In the genomic region with DNA sequence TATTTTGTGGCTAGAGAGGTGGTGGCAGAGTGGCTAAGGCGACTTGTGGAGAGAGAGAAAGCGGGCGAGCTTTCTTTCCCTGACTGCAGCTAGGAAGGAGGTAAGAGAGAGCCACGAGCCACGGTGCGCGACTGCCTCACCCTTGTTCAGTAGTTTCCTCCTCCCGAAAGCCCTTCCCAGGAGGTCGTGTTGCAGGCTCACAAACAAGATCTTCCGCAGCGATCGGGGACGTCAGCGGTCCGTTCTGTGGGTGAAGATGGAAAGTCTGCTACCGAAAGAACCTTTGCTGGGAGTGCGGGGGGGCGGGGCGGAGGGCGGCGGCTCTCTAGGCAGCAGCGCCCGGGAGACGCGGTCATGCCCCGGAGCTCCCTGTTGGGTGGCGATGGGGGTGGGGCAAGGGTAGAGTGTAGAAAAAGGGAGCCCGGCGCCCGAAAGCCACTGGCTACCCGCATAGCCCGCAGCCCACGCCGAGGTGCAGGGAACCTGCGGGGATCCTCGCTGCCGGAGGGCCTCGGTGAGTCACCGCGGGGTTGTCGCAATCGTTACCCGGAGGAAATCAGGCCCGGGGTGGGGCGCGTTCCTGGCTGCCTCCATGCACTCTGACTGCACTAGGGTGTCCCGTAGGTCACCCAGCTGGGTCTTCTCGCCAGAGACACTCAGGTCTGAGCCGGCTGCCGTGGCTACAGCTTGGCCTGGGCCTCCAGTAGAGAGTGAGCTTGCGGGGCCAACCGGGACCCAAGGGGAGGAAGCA, we compare ENCODE assay signal across 9 mouse cellular contexts. TPM values are rescaled to one million over a fixed set of nuclear protein-coding genes. Genes with fewer than 3 reads are reported as not detected.
A peak's percentile ranks its signal among the peaks of the same experiment; 100 is the strongest.
DNase-seq lines count a peak whose midpoint lies in the region; ATAC-seq lines count a peak whose summit lies in the region.
"Had no signal": no experiment of that assay in that cellular context is flagged by ENCODE, and none has a peak within 500 bp of the region (broad histone marks: within the 10 kb centered on the region; RNA-seq: fewer than 3 reads in every experiment).

No protein-coding gene starts in this region.

- peak overlapping the region; percentile 61 for H3K4me3 ChIP-seq in embryonic facial prominence, embryonic 12.5 days
- H3K4me3 ChIP-seq in heart, embryonic 10.5 days = peak overlapping the region; percentile 89
- H3K4me3 ChIP-seq in kidney, embryonic 14.5 days (ENCODE audit: low read length) = peak overlapping the region; percentile 52
- H3K4me3 ChIP-seq in liver, embryonic 11.5 days (ENCODE audit: low read depth, low read length) = peak overlapping the region; percentile 61

- no peak overlapping the region for H3K27ac ChIP-seq in embryonic facial prominence, embryonic 12.5 days
- H3K27ac ChIP-seq in heart, embryonic 10.5 days = peak overlapping the region; percentile 88
- no peak overlapping the region for H3K27ac ChIP-seq in kidney, embryonic 14.5 days (ENCODE audit: low read depth, low read length)
- no peak overlapping the region for H3K27ac ChIP-seq in liver, embryonic 11.5 days (ENCODE audit: low read depth, low read length)

- H3K4me2 ChIP-seq in embryonic facial prominence, embryonic 12.5 days (replicated peaks) = peak overlapping the region; percentile 100
- H3K4me2 ChIP-seq in kidney, embryonic 14.5 days (replicated peaks; ENCODE audit: low read depth, low read length) = peak overlapping the region; percentile 93
- peak overlapping the region; percentile 97 for H3K4me2 ChIP-seq in liver, embryonic 11.5 days

- DNase-seq in layer of hippocampus, adult 11-12 months (ENCODE audit: low spot score) = peak; percentile 36
- no peak for DNase-seq in layer of hippocampus, adult 9-10 months (ENCODE audit: low spot score)
- peak; percentile 87 for DNase-seq in heart, embryonic 10.5 days (ENCODE audit: low spot score)
- DNase-seq in liver, embryonic 11.5 days (ENCODE audit: low spot score) = peak; percentile 70
- peak; percentile 61 to 69 for DNase-seq in spleen, postnatal 36 days (ENCODE audit: low spot score in 2 of 2)

- H3K9me3 ChIP-seq in embryonic facial prominence, embryonic 12.5 days = no peaks in the 10 kb centered on the region
- H3K9me3 ChIP-seq in heart, embryonic 10.5 days = no peaks in the 10 kb centered on the region
- H3K9me3 ChIP-seq in kidney, embryonic 14.5 days (ENCODE audit: control insufficient read depth, low read length) = peaks cover 9% of the 10 kb centered on the region; the same call in 1 of the 2 replicates
- peaks cover 3% of the 10 kb centered on the region; the same call in 1 of the 2 replicates for H3K9me3 ChIP-seq in liver, embryonic 11.5 days (ENCODE audit: control insufficient read depth, low read length)

- ATAC-seq in embryonic facial prominence, embryonic 12.5 days (ENCODE audit: insufficient number of reproducible peaks, insufficient read depth, low FRiP score, low TSS enrichment) = peak; percentile 59
- peak; percentile 79 for ATAC-seq in kidney, embryonic 14.5 days (ENCODE audit: low FRiP score, low TSS enrichment)
- peak; percentile 61 for ATAC-seq in liver, embryonic 11.5 days (replicated peaks; ENCODE audit: low FRiP score)
- ATAC-seq in monocyte, adult 5-6 weeks (replicated peaks; ENCODE audit: insufficient number of reproducible peaks, low FRiP score, low TSS enrichment, poor library complexity, severe bottlenecking) = peak; percentile 67

- WGBS in embryonic facial prominence, embryonic 12.5 days = under 1% methylated on average over 52 of the region's 52 CpGs
- WGBS in heart, embryonic 10.5 days = under 1% methylated on average over 50 of the region's 52 CpGs
- WGBS in kidney, embryonic 14.5 days = under 1% methylated on average over 51 of the region's 52 CpGs
- WGBS in liver, embryonic 11.5 days = under 1% methylated on average over 52 of the region's 52 CpGs

- H3K27me3 ChIP-seq in embryonic facial prominence, embryonic 12.5 days = peaks cover 54% of the 10 kb centered on the region
- peaks cover 17% of the 10 kb centered on the region for H3K27me3 ChIP-seq in heart, embryonic 10.5 days (ENCODE audit: insufficient read depth, poor library complexity, severe bottlenecking)
- H3K27me3 ChIP-seq in kidney, embryonic 14.5 days (ENCODE audit: control insufficient read depth, insufficient read depth, low read length) = peaks cover 28% of the 10 kb centered on the region
- H3K27me3 ChIP-seq in liver, embryonic 11.5 days (replicated peaks; ENCODE audit: control insufficient read depth, insufficient read depth, low read length) = peaks cover 48% of the 10 kb centered on the region

- H3K4me1 ChIP-seq in embryonic facial prominence, embryonic 12.5 days = peaks cover 11% of the 10 kb centered on the region
- peaks cover 21% of the 10 kb centered on the region; the same call in 1 of the 2 replicates for H3K4me1 ChIP-seq in heart, embryonic 10.5 days
- H3K4me1 ChIP-seq in kidney, embryonic 14.5 days (ENCODE audit: control insufficient read depth, insufficient read depth, low read length) = 0 out of 2 replicates have a peak, but pooled peaks cover 5% of the 10 kb centered on the region
- H3K4me1 ChIP-seq in liver, embryonic 11.5 days (replicated peaks; ENCODE audit: control insufficient read depth, insufficient read depth, low read length) = no peaks in the 10 kb centered on the region; the same call in 1 of the 2 replicates

- H3K36me3 ChIP-seq in embryonic facial prominence, embryonic 12.5 days = no peaks in the 10 kb centered on the region
- peaks cover 8% of the 10 kb centered on the region; the same call in 1 of the 2 replicates for H3K36me3 ChIP-seq in heart, embryonic 10.5 days
- no peaks in the 10 kb centered on the region for H3K36me3 ChIP-seq in kidney, embryonic 14.5 days (ENCODE audit: control insufficient read depth, insufficient read depth, low read length)
- H3K36me3 ChIP-seq in liver, embryonic 11.5 days (ENCODE audit: control insufficient read depth, insufficient read depth, low read length) = no peaks in the 10 kb centered on the region
- H3K36me3 ChIP-seq: G1E had no signal

- H3K9ac ChIP-seq in embryonic facial prominence, embryonic 12.5 days = peak overlapping the region; percentile 51
- peak overlapping the region; percentile 54 for H3K9ac ChIP-seq in kidney, embryonic 14.5 days (ENCODE audit: low read depth, low read length)
- peak overlapping the region; percentile 37; the same call in 1 of the 2 replicates for H3K9ac ChIP-seq in liver, embryonic 11.5 days (ENCODE audit: low read depth, low read length)

RNA-seq across cellular contexts. Expression of a gene that starts 0.5 kb away (rescaled TPM):
- 0.84 and 0.89 TPM in 2 replicates for polyA plus RNA-seq in embryonic facial prominence, embryonic 12.5 days (2016; fragmentation: Nextera tagmentation; extraction: Ambion mirVana)
- polyA plus RNA-seq in heart, embryonic 10.5 days (2016; fragmentation: Nextera tagmentation; extraction: Ambion mirVana) = 5.3 and 9.3 TPM in 2 replicates
- 0.42 and 0.49 TPM in 2 replicates for polyA plus RNA-seq in kidney, embryonic 14.5 days (2014; fragmentation: Nextera tagmentation; extraction: Ambion mirVana)
- 0.60 and 1.2 TPM in 2 replicates for polyA plus RNA-seq in liver, embryonic 11.5 days (2014; fragmentation: Nextera tagmentation; extraction: Ambion mirVana)
- total RNA-seq in monocyte, adult 5-6 weeks (2017) = 0.87 to 2.1 TPM (median 1.6 TPM) in 3 replicates
- polyA plus RNA-seq: G1E had no signal

RNA-seq across cellular contexts. Expression of a gene that starts 25.3 kb away (rescaled TPM):
- polyA plus RNA-seq in embryonic facial prominence, embryonic 12.5 days (2016; fragmentation: Nextera tagmentation; extraction: Ambion mirVana) = 33.8 and 38.2 TPM in 2 replicates
- polyA plus RNA-seq in heart, embryonic 10.5 days (2016; fragmentation: Nextera tagmentation; extraction: Ambion mirVana) = 31.7 and 33.2 TPM in 2 replicates
- 31.5 and 33.8 TPM in 2 replicates for polyA plus RNA-seq in kidney, embryonic 14.5 days (2014; fragmentation: Nextera tagmentation; extraction: Ambion mirVana)
- polyA plus RNA-seq in liver, embryonic 11.5 days (2014; fragmentation: Nextera tagmentation; extraction: Ambion mirVana) = 36.8 and 37.4 TPM in 2 replicates
- total RNA-seq in monocyte, adult 5-6 weeks (2017) = 13.2 to 47.0 TPM (median 14.1 TPM) in 3 replicates

RNA-seq across cellular contexts. Expression of a gene that starts 47.6 kb away (rescaled TPM):
- 173 and 186 TPM in 2 replicates for polyA plus RNA-seq in embryonic facial prominence, embryonic 12.5 days (2016; fragmentation: Nextera tagmentation; extraction: Ambion mirVana)
- polyA plus RNA-seq in heart, embryonic 10.5 days (2016; fragmentation: Nextera tagmentation; extraction: Ambion mirVana) = 159 and 182 TPM in 2 replicates
- 168 and 209 TPM in 2 replicates for polyA plus RNA-seq in kidney, embryonic 14.5 days (2014; fragmentation: Nextera tagmentation; extraction: Ambion mirVana)
- polyA plus RNA-seq in liver, embryonic 11.5 days (2014; fragmentation: Nextera tagmentation; extraction: Ambion mirVana) = 210 and 211 TPM in 2 replicates
- total RNA-seq in monocyte, adult 5-6 weeks (2017) = 84.3 to 144 TPM (median 142 TPM) in 3 replicates

RNA-seq across cellular contexts. Expression of a gene that starts 47.6 kb away (rescaled TPM):
- polyA plus RNA-seq in embryonic facial prominence, embryonic 12.5 days (2016; fragmentation: Nextera tagmentation; extraction: Ambion mirVana) = 23.6 and 25.4 TPM in 2 replicates
- 16.5 and 17.7 TPM in 2 replicates for polyA plus RNA-seq in heart, embryonic 10.5 days (2016; fragmentation: Nextera tagmentation; extraction: Ambion mirVana)
- 19.5 and 22.4 TPM in 2 replicates for polyA plus RNA-seq in kidney, embryonic 14.5 days (2014; fragmentation: Nextera tagmentation; extraction: Ambion mirVana)
- 28.2 and 29.4 TPM in 2 replicates for polyA plus RNA-seq in liver, embryonic 11.5 days (2014; fragmentation: Nextera tagmentation; extraction: Ambion mirVana)
- total RNA-seq in monocyte, adult 5-6 weeks (2017) = 10.3 to 17.1 TPM (median 11.7 TPM) in 3 replicates
